Mouse (Mus musculus) liver, embryonic 12.5 days (tissue): ENCODE results near the gene Gnat1. TPM values are rescaled to one million over a fixed set of nuclear protein-coding genes. Genes with fewer than 3 reads are reported as not detected.
"Not testable (repeated sequence)": the region's sequence is repeated elsewhere in the genome, so short reads cannot be mapped to it uniquely, and the experiment has no call there.

Experiments used
- ATAC-seq: fragments of 200-750 bp; cut with Nextera tagmentation; 2 replicates; pipeline ENCODE4 v1.8.0; 2017; ENCODE audit warnings: moderate number of reproducible peaks, mild to moderate bottlenecking, moderate library complexity
- H3K27ac ChIP-seq: fragments of 300-500 bp; sonication (generic); 2 replicates; pipeline ENCODE4 v1.5.1; 2016; ENCODE audit warnings: mild to moderate bottlenecking
- H3K27me3 ChIP-seq: fragments of 300-500 bp; sonication (generic); replicated peaks from 2 replicates; pipeline ENCODE4 v1.6.1; 2016; ENCODE audit warnings: mild to moderate bottlenecking, moderate library complexity
- H3K36me3 ChIP-seq: fragments of 300-500 bp; sonication (generic); 2 replicates; pipeline ENCODE4 v1.6.1; 2016; ENCODE audit warnings: mild to moderate bottlenecking, moderate library complexity
- H3K4me1 ChIP-seq: fragments of 300-500 bp; sonication (generic); 2 replicates; pipeline ENCODE4 v1.6.1; 2016
- H3K4me2 ChIP-seq: fragments of 300-500 bp; sonication (generic); 2 replicates; pipeline ENCODE4 v1.6.1; 2016; ENCODE audit warnings: mild to moderate bottlenecking, moderate library complexity
- H3K4me3 ChIP-seq: fragments of 300-500 bp; sonication (generic); 2 replicates; pipeline ENCODE4 v1.5.1; 2016; ENCODE audit warnings: mild to moderate bottlenecking, moderate library complexity
- H3K9ac ChIP-seq: fragments of 300-500 bp; sonication (generic); 2 replicates; pipeline ENCODE4 v1.6.1; 2016; ENCODE audit warnings: mild to moderate bottlenecking, moderate library complexity
- H3K9me3 ChIP-seq: fragments of 300-500 bp; sonication (generic); replicated peaks from 2 replicates; pipeline ENCODE4 v1.6.1; 2016; ENCODE audit warnings: mild to moderate bottlenecking, moderate library complexity
- WGBS: fragments of 180-500 bp; shearing (Covaris S2); methylation state at CpG from one replicate; pipeline ENCODE4 v1.1.7; 2016; ENCODE audit not compliant: insufficient replicate concordance; 5-methylcytosine and 5-hydroxymethylcytosine counted together
- polyA plus RNA-seq: library from polyadenylated mRNA; unstranded; fragments of >200 nt; fragmentation: Nextera tagmentation; extraction: Ambion mirVana; gene quantifications from 2 replicates; pipeline ENCODE4 v1.2.1, GENCODE M21; 2016

Gene Gnat1
- polyA plus RNA-seq, 1 experiment from 2014 or later: 2.4 TPM

- Histone ChIP-seq H3K27ac (no peak overlapping the region), H3K4me3 (no peak overlapping the region), H3K4me2 (no peak overlapping the region), H3K4me1 (no peaks in the 10 kb centered on the region), H3K9ac (no peak overlapping the region), H3K36me3 (0 out of 2 replicates have a peak, but pooled peaks cover 4% of the 10 kb centered on the region), H3K9me3 (no peaks in the 10 kb centered on the region), H3K27me3 (peaks cover 62% of the 10 kb centered on the region)
- peak; percentile 44; the same call in 1 of the 2 replicates for ATAC-seq
- WGBS: 28% methylated on average over 17 of the region's 17 CpGs
Measured at GRCm38 (mm10) chr9:107685231-107685981, 5.9 kb upstream of the Gnat1 start.

GRCm38 (mm10) chr9:107682405-107682804, 2.9 kb upstream of the Gnat1 start:
- H3K27ac ChIP-seq: no peak overlapping the region

GRCm38 (mm10) chr9:107678861-107679260, 651 bp downstream of the Gnat1 start:
- H3K9ac ChIP-seq: no peak overlapping the region
- H3K27ac ChIP-seq: no peak overlapping the region
- H3K36me3 ChIP-seq: no peaks in the 10 kb centered on the region
- peaks cover 20% of the 10 kb centered on the region for H3K4me1 ChIP-seq
- no peak overlapping the region for H3K4me2 ChIP-seq
- H3K4me3 ChIP-seq: no peak overlapping the region
- no peak for ATAC-seq
- WGBS: 74% methylated on average over 2 of the region's 2 CpGs
- H3K27me3 ChIP-seq: peaks cover 81% of the 10 kb centered on the region
- no peaks in the 10 kb centered on the region for H3K9me3 ChIP-seq

More at GRCm38 (mm10) chr9:107682405-107682804, 2.9 kb upstream of the Gnat1 start:
- H3K9me3 ChIP-seq: no peaks in the 10 kb centered on the region
- H3K27me3 ChIP-seq: peaks cover 72% of the 10 kb centered on the region
- no peaks in the 10 kb centered on the region for H3K4me1 ChIP-seq
- no peak overlapping the region for H3K4me3 ChIP-seq
- 80% methylated on average over 20 of the region's 20 CpGs for WGBS
- no peak for ATAC-seq
- no peak overlapping the region for H3K9ac ChIP-seq
- no peaks in the 10 kb centered on the region for H3K36me3 ChIP-seq
- no peak overlapping the region for H3K4me2 ChIP-seq

GRCm38 (mm10) chr9:107677819-107678526, 1.5 kb downstream of the Gnat1 start:
- Histone ChIP-seq H3K4me1 (peaks cover 20% of the 10 kb centered on the region), H3K27me3 (peaks cover 81% of the 10 kb centered on the region)
- not testable (repeated sequence) for H3K27ac ChIP-seq, ATAC-seq, H3K36me3 ChIP-seq, H3K4me3 ChIP-seq, H3K9me3 ChIP-seq, H3K9ac ChIP-seq, H3K4me2 ChIP-seq
- WGBS: 28% methylated on average over 14 of the region's 14 CpGs

GRCm38 (mm10) chr9:107677091-107677784, 2.3 kb downstream of the Gnat1 start:
- Histone ChIP-seq H3K4me2 (no peak overlapping the region), H3K27me3 (peaks cover 86% of the 10 kb centered on the region), H3K9ac (no peak overlapping the region), H3K27ac (no peak overlapping the region), H3K36me3 (no peaks in the 10 kb centered on the region), H3K9me3 (no peaks in the 10 kb centered on the region), H3K4me3 (no peak overlapping the region), H3K4me1 (peaks cover 20% of the 10 kb centered on the region)
- no peak for ATAC-seq
- WGBS: 18% methylated on average over 17 of the region's 17 CpGs

GRCm38 (mm10) chr9:107676302-107676701, 3.2 kb downstream of the Gnat1 start:
- peaks cover 20% of the 10 kb centered on the region for H3K4me1 ChIP-seq
- H3K4me2 ChIP-seq: peak overlapping the region; percentile 58
- no peak overlapping the region for H3K9ac ChIP-seq
- H3K4me3 ChIP-seq: peak overlapping the region; percentile 31
- H3K36me3 ChIP-seq: no peaks in the 10 kb centered on the region
- H3K27ac ChIP-seq: no peak overlapping the region
- 4% methylated on average over 25 of the region's 25 CpGs for WGBS
- no peaks in the 10 kb centered on the region for H3K9me3 ChIP-seq
- no peak for ATAC-seq
- H3K27me3 ChIP-seq: peaks cover 81% of the 10 kb centered on the region

- no peaks in the 10 kb centered on the region for H3K9me3 ChIP-seq
- ATAC-seq: peak; percentile 31; the same call in 1 of the 2 replicates
- peak overlapping the region; percentile 12; the same call in 1 of the 2 replicates for H3K9ac ChIP-seq
- H3K27ac ChIP-seq: no peak overlapping the region
- H3K27me3 ChIP-seq: peaks cover 83% of the 10 kb centered on the region
- H3K36me3 ChIP-seq: no peaks in the 10 kb centered on the region
- under 1% methylated on average over 39 of the region's 39 CpGs for WGBS
- peak overlapping the region; percentile 31 for H3K4me3 ChIP-seq
- peak overlapping the region; percentile 58 for H3K4me2 ChIP-seq
- peaks cover 20% of the 10 kb centered on the region for H3K4me1 ChIP-seq
Measured at GRCm38 (mm10) chr9:107675671-107676301, 3.7 kb downstream of the Gnat1 start.

- H3K27me3 ChIP-seq: peaks cover 84% of the 10 kb centered on the region
- ATAC-seq: peak; percentile 36; the same call in 1 of the 2 replicates
- 49% methylated on average over 9 of the region's 9 CpGs for WGBS
- H3K4me2 ChIP-seq: peak overlapping the region; percentile 58; the same call in 1 of the 2 replicates
- H3K4me3 ChIP-seq: no peak overlapping the region
- no peak overlapping the region for H3K27ac ChIP-seq
- H3K36me3 ChIP-seq: no peaks in the 10 kb centered on the region
- H3K4me1 ChIP-seq: peaks cover 20% of the 10 kb centered on the region
- no peaks in the 10 kb centered on the region for H3K9me3 ChIP-seq
- no peak overlapping the region for H3K9ac ChIP-seq
Measured at GRCm38 (mm10) chr9:107674609-107675429, 4.7 kb downstream of the Gnat1 start.

GRCm38 (mm10) chr9:107670259-107670658, 9.3 kb downstream of the Gnat1 start:
- Histone ChIP-seq H3K9ac (no peak overlapping the region), H3K4me3 (no peak overlapping the region), H3K27me3 (peaks cover 86% of the 10 kb centered on the region), H3K9me3 (no peaks in the 10 kb centered on the region), H3K27ac (no peak overlapping the region), H3K36me3 (no peaks in the 10 kb centered on the region), H3K4me1 (peaks cover 21% of the 10 kb centered on the region), H3K4me2 (no peak overlapping the region)
- no peak for ATAC-seq
- WGBS: 55% methylated on average over 5 of the region's 5 CpGs

- Histone ChIP-seq H3K4me2 (no peak within 1 kb of the TSS), H3K27ac (no peak within 1 kb of the TSS), H3K27me3 (peaks cover 85% of the 10 kb centered on the region)
Measured at GRCm38 (mm10) chr9:107669480-107669945, 10.0 kb downstream of the Gnat1 start, which contains the start of gene Slc38a3. TSS of gene Slc38a3 (minus strand) at chr9:107669530.

GRCm38 (mm10) chr9:107668916-107669315, 10.6 kb downstream of the Gnat1 start:
- Histone ChIP-seq H3K4me1 (peaks cover 20% of the 10 kb centered on the region), H3K27me3 (peaks cover 84% of the 10 kb centered on the region), H3K36me3 (no peaks in the 10 kb centered on the region), H3K4me3 (no peak overlapping the region), H3K27ac (no peak overlapping the region), H3K4me2 (no peak overlapping the region), H3K9me3 (no peaks in the 10 kb centered on the region), H3K9ac (no peak overlapping the region)
- WGBS: 50% methylated on average over 3 of the region's 3 CpGs
- no peak for ATAC-seq

More at GRCm38 (mm10) chr9:107669480-107669945, 10.0 kb downstream of the Gnat1 start, which contains the start of gene Slc38a3:
- no peaks in the 10 kb centered on the region for H3K36me3 ChIP-seq
- no peak within 1 kb of the TSS for H3K9ac ChIP-seq
- no peak for ATAC-seq
- H3K4me3 ChIP-seq: no peak within 1 kb of the TSS
- H3K9me3 ChIP-seq: no peaks in the 10 kb centered on the region
- peaks cover 20% of the 10 kb centered on the region for H3K4me1 ChIP-seq
- WGBS: 76% methylated on average over 9 of the region's 9 CpGs
